Mouse (Mus musculus): ENCODE measurements around the gene Asb2.

Gene Asb2

DNA sequence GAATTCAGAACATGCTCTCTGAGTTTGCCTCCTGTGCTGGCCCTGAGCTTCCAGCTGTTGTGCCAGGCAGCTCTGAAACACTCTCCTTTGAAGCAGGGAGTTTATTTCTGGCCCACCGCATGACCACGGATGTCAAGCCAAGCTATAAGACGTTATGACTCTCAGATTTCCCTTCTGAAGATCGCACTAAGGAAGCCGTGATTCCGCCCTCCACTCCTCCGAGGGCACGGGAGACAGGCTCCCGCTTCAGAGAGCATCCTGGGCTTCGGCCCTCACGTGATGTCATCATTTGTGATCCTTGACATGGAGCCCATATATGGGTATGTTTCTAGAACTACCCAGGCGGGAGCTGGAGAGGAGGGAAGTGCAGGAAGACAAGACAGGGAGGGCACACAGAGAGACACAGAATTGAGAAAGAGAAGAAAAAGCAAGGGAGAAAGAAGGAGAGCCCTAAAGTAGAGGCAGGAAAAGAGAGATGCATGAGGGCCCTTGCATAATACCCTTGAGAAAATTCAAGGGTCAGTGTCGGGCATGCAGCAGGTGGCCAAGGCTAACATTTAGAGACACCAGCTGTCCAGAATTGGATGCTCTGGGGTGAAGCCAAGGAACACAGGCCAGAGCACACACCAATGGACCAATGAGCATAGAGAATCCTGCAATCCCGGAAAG lies at the start of gene Asb2:
Gene Asb2, minus strand, starts transcription at position 256 of the 669 bp plus-strand sequence.
- peak; percentile 34 for DNase-seq

DNA sequence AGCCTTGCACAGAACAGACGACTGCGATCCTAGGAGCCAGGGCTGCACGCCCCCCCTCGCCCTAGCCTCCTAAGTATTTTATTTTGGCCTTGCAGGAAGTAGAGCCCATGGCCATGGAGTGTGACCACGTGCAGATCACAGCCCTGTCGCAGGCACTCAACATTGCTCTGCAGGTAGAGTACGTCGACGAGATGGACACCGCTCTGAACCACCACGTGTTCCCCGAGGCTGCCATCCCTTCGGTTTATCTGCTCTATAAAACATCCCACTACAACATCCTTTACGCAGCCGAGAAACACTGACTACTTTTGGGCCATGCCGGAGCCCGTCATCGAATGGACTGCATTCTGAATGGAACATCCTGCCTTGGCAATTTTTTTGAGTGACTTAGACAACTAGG lies 48.3 kb upstream of the Asb2 start:
- DNase-seq: no peak

DNA sequence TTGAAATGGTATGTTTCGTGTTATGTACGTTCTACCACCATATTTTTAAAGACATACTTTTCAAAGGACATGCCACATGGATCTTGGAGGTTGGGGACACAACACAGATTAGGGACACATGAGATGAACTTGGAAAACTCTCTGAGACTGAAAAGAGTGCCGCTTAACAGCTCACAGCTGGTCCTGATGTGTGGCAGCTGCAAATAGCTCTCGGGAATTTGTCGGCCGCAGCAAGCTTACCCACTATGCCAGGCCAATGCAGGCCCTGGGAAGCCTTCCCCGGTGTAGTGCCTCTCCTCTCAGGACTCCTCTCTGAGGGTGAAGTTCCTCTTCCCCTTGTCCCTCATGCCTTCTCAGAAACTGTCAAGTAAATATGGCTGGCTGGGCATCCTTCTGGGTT lies 41.0 kb upstream of the Asb2 start:
- DNase-seq: no peak

DNA sequence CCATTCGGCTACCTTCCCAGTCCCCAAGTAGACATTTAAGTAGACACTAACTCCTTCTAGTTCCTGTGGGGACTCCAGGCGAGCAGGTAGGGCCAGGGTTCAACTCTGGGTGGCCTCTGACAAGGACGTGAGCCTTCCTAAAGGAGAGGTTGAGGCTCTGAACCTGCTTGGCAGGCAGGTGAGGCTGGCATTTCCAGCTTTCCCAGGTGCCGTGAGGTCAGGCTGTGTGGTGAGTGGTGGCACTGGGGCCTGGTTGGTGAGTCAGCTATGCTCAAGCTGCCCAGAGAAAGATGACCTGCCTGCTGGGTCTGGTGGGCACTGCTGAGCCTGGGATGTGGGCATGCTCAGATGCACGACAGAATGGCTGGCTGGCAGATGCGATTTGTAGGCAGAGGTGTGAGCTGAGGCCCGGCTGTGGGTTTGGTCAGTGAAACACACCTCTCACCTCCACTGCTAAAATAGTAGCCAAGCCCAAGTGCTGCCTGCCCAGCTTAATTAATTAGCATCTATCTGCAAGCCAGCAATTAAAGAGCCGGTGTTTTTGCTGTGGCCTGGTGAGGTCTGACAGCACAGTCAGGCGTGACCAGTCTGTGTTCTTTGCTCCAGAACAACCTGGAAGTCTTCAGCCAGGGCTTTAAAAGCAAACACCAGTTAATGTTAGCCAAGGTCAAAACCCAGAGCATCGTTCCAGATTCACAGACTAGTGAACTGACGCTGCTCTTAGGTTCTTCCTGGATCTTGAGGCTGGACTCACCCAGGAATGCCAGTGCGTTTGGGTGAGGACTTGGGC lies 39.9 kb upstream of the Asb2 start:
- DNase-seq: no peak

GRCm38 (mm10) chr12:103393528-103393927 lies 37.7 kb upstream of the Asb2 start:
- no peak for DNase-seq

GRCm38 (mm10) chr12:103391098-103391497 lies 35.3 kb upstream of the Asb2 start:
- no peak for DNase-seq

DNA sequence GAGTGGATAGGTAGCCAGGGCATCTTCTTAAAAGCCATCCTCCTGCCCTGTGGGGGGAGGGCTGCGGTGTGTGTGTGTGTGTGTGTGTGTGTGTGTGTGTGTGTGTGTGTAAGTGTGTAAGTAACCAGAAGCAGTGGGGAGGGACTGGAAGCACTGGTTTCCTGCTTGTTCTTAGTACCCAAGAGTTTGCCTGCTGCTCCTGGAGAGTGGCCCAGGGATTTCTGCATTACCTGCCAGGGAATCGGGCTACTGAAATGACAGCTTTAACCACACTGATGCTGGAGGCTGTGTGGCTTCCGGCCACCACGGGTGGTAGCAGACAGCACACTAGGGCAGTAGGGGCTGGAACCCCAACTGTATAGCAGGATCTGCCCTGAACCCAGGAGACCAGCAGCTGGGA lies 34.2 kb upstream of the Asb2 start:
- no peak for DNase-seq

DNA sequence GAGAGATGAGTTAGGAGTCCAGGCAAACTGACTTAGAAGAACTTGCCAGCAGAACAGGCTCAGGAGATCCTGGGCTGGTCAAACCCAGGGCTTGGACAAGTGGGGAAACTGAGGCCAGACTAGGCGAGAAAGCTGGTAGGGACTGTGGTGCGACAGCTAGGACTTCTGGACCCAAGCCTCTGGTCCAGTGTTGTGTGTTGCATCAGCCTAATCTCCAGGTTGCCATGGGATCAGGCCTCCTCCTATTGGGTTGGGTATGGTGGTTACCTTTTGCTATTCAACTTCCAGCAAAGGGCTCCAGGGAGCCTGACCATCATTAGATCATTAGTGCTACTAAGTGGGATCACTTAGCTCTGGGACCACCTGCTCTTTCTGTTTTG lies 33.5 kb upstream of the Asb2 start:
- DNase-seq: no peak

DNA sequence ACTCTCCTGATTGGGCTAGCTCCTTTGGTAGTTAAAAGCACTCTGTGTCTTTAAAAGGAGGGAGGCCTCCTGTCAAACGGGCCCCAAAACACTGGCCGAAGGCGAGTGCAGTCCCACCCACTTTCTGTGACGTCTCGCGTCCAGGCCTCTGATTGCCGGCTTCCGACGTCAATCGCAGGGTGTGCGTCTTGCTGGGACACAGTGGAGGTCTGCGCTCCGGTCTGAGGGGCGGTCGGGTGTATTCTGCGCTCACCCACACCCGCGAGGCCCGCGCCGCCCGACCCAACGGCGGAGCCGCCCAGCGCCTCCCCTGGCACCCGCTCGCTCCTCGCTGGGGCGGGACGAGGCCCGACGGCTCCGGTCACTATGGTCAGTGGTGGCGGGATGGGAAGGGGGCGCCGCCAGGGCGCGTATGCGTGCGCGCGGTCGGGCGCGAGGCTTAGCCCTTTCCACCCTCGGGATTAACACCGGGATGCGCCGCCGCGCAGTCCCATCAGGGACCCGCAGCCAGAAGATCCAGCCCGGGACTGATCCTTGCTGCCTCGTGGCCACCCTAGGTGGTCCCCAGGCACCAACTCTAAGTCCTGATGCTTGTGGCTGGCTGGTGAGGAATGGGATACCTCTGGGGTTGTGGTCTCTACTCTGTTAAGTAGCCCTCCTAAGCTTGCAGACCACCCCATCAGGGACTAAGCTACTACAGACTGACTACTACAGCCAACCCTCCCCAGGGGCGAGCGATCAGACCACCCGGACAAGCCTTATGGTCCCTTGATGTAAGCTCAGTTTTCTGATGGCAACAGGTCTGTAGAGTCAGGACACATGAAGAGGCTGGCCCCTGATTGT lies 32.9 kb upstream of the Asb2 start, which contains the start of gene Otub2:
Gene Otub2, plus strand, starts transcription at position 178 of the 843 bp plus-strand sequence.
- peak; percentile 98 for DNase-seq

DNA sequence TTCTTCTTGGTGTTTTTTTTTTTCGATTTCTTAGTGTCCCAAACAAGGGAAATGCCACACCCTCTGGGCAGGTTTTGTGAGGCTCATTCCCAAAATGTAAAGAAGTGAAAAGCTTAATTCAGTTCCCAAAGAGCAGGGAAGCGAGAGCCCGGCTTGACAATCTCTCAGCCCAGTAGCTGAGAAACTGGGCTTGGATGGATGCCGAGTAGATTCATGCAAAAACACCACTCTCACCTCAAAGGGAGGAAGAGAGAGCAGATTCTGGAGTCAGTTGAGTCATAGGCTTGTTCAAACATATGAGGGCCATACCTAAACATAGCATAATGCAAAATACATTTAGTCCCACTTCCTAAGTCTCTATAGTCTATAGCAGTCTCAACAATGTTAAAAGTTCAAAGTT lies 24.4 kb upstream of the Asb2 start:
- DNase-seq: no peak

GRCm38 (mm10) chr12:103376774-103377173 lies 21.0 kb upstream of the Asb2 start:
- DNase-seq: no peak

DNA sequence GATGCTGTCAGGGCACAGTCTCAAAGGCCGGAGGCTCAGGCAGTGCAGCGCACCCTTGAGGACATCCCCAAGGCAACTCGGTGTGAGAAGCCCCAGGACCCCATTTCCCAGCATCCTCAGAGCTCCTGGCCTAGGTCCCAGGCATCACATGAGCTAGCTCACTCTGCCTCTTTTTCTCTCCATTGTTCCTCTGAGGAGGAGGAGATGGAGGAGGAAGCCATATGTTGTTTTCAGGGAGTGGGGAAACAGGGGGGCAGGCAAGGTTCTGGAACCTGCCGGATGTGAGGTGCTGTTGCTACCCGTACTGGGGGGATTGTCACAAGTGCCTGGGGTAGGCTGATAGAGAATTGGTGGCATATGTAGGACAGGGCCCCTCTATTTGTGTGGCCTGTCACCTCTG lies 20.3 kb upstream of the Asb2 start:
- DNase-seq: no peak

- DNase-seq: no peak
Observed at GRCm38 (mm10) chr12:103373530-103374236, 17.9 kb upstream of the Asb2 start.

DNA sequence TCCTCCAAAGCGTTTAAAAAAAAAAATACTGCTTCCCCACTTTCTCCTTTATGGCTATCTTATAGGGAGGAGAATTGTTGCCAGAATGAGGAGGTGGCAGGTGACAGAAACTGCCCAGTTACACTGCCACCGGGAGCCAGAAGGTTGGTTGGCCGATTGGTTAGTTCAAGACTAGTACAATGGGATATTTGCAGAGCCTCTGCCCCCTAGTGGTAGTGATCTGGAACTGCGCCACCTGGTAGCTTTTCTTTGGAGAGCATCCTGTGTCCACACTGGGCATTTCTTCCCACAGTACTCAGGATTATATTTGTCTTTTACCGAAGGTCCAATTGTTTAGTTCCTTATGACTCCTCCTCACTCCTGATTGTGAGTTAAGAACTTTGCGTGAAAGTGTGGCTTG lies 15.9 kb upstream of the Asb2 start:
- peak; percentile 65 for DNase-seq

GRCm38 (mm10) chr12:103370861-103371260 lies 15.1 kb upstream of the Asb2 start:
- DNase-seq: no peak

DNA sequence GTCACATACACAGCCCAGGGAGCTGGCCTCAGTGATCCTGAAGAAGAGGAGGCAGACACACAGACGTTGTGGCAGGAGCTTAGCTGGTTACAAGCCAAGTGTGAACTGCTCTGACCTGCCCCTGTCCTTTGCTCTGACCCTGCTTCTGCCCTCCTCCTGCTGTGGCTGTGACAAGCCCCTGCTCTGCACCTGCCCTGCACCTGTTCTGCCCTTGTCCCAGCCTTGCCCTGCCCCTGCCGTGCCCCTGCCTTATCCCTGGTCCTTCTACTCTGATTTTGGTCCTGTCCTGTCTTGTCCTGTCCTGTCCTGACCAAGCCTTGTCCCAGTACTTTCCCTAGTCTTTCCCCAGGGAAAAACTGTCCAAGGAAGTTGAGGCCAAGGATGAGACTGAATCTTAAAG lies 13.0 kb upstream of the Asb2 start:
- no peak for DNase-seq

DNA sequence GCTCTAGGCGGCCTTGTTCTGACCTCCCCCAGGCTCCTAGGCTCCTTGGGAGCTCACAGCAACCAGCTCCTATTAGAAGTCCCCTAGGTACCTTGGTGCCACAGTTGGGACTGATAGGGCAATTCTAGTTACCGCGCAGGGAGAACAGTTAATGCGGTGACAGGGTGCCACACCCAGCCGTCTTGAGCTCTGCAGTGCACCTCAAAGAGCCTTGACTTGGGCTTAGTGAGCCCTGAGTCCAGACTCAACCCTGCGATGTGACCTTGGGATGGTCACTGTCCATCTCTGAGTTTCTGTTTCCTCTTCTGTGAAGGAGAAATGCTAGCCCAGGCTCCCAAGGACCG lies 12.5 kb upstream of the Asb2 start:
- no peak for DNase-seq

- DNase-seq: peak; percentile 88
Observed at GRCm38 (mm10) chr12:103367620-103368325, 12.0 kb upstream of the Asb2 start.

GRCm38 (mm10) chr12:103367171-103367570 lies 11.4 kb upstream of the Asb2 start:
- DNase-seq: no peak

- no peak for DNase-seq
Observed at GRCm38 (mm10) chr12:103362336-103362735, 6.5 kb upstream of the Asb2 start.

- no peak for DNase-seq
Observed at GRCm38 (mm10) chr12:103361539-103362307, 5.9 kb upstream of the Asb2 start.

DNA sequence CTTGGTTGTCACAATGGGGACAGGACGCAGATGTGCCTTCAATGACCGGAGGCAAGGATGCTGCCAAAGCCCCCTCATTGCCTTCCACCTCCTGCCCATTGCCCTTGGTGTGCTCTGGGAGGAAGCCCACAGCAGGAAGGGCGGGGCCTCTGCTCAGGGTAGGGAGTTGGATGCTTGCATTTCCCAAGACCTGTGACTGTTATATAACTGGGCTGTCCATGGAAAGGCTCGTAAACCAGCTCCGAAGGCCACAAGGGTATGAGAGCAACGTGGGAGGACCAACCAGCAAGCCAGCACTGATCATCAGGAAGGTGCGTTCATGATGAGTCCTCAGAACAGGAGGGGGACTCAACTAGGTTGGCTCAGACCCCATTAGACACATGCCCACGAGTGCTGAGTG lies 5.0 kb upstream of the Asb2 start:
- DNase-seq: no peak

All from kidney, postnatal 10 days (tissue).